Mouse (Mus musculus): Measurements from ENCODE around the gene Rac1. TPM values are rescaled to one million over a fixed set of nuclear protein-coding genes. Genes with fewer than 3 reads are reported as not detected.

Rac1 gene
- polyA plus RNA-seq, 1 experiment from 2014 or later: 464 TPM

DNA sequence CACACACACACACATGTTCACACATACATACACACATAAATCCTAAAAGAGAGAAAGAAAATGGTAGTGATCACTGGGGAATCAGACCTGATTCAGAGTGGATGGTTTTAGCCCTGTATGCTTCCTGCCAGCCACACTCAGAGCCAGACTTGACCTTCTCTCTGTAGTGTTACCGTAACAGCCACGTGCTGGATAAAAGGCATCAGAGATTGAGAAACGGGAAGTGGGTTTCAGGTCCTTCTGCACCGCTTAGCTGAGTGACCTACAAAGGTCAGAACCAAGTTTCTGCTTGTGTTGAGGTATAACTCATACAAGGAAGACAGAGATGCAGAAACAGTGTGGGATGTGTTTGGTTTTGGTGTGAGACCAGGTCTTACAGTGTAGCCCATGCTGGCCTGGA, 28.1 kb downstream of the Rac1 start:
- ChIA-PET CTCF (interaction anchor here (2.5 kb wide), 1 partner anchor 10 kb away, joined by 7 read pairs; no protein-coding TSS in a partner anchor), POLR2A (interaction anchor here (1.3 kb wide), 1 partner anchor 11 kb away, joined by 3 read pairs; no protein-coding TSS in a partner anchor)
- ATAC-seq (no peak), DNase-seq (ENCODE audit: low read depth, low spot score) (no peak)
- no peak for TF ChIP-seq CTCF (IDR thresholded peaks at IDR 0.05)
- in situ Hi-C loops (cut with MboI; ENCODE audit: low pct_unique_long_range_greater_than_20kb): no loop called here
- H3K27me3 ChIP-seq: no peaks in the 10 kb centered on the region

DNA sequence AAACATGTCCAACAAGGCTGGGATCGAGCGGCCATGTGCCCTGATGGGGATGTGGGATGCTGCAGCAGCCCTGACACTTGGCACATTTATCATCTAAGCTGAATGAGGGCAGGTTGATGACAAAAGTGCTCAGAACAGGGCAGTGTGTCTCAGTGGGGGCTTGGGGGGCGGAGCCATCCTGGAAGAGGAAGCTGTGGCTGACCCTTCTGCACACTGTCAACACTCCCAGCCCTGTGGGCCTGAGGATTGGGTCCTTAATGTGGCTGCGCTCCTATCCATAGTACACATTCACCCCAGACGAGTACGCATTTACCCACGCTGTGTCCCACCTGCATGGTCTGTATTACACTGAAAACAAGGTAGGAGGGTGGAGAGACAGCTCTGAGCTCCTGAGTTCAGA, 28.6 kb downstream of the Rac1 start:
- DNase-seq (ENCODE audit: low read depth, low spot score): no peak
- POLR2A ChIA-PET: no interaction called here
- in situ Hi-C loops (cut with MboI; ENCODE audit: low pct_unique_long_range_greater_than_20kb): no loop called here

DNA sequence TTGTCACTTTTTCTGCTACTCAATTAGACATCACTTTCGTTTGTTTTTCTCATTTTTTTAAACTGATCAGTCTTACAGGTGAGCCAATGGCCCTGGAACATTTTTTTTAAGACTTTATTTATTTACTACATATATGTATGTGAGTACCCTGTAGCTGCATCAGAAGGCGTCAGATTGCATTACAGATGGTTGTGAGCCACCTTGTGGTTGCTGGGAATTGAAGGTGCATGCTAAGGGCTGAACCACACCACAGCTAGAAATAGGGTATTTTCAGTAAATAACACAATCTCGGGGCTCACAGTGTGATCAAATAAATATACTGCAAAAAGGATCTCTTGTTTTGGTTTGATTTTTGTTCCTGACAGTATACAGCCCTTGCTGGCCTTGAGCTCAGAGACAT, 30.4 kb downstream of the Rac1 start:
- POLR2A ChIA-PET: interaction anchor here (0.9 to 1.1 kb wide), 3 partner anchors 11 to 30 kb away, joined by 3 to 4 read pairs (median 3); partner anchors contain the start of gene Rac1
- in situ Hi-C loops (cut with MboI; ENCODE audit: low pct_unique_long_range_greater_than_20kb): no loop called here
- DNase-seq (ENCODE audit: low read depth, low spot score) (no peak), ATAC-seq (no peak)
- no peaks in the 10 kb centered on the region for H3K27me3 ChIP-seq
- TF ChIP-seq CTCF (IDR thresholded peaks at IDR 0.05): no peak
- CTCF ChIA-PET: interaction anchor here (1.0 to 2.0 kb wide), 4 partner anchors 8 to 17 kb away, joined by 3 to 5 read pairs (median 4); no protein-coding TSS in a partner anchor

More for the DNA sequence above, 28.6 kb downstream of the Rac1 start:
- CTCF ChIA-PET: interaction anchor here (2.5 kb wide), 1 partner anchor 10 kb away, joined by 7 read pairs; no protein-coding TSS in a partner anchor
- no peaks in the 10 kb centered on the region for H3K27me3 ChIP-seq
- no peak for TF ChIP-seq CTCF (IDR thresholded peaks at IDR 0.05)
- ATAC-seq: no peak

DNA sequence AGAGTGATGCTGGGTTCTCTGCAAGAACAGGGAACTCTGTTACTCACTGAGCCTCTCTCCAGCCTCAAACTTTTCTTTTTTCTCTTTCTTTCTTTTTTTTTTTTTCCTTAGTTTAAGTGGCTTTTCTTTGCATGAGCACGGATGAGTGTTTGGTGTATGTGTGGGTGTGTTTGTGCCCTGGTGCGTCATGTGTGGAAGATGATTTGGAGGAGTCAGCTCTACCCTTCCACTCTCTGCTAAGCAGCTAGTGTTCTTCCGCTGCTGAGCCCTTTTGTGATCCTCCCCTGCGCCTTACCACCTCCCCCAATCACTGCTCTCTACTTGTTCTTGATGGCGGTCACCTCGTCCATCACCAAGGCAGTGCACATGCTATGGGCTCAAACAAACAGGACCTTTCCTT, 32.1 kb downstream of the Rac1 start:
- POLR2A ChIA-PET: no interaction called here
- CTCF ChIA-PET: interaction anchor here (1.0 kb wide), 1 partner anchor 23 kb away, joined by 3 read pairs; no protein-coding TSS in a partner anchor
- no peaks in the 10 kb centered on the region for H3K27me3 ChIP-seq
- in situ Hi-C loops (cut with MboI; ENCODE audit: low pct_unique_long_range_greater_than_20kb): no loop called here
- TF ChIP-seq CTCF (IDR thresholded peaks at IDR 0.05): no peak
- ATAC-seq (no peak), DNase-seq (ENCODE audit: low read depth, low spot score) (no peak)

DNA sequence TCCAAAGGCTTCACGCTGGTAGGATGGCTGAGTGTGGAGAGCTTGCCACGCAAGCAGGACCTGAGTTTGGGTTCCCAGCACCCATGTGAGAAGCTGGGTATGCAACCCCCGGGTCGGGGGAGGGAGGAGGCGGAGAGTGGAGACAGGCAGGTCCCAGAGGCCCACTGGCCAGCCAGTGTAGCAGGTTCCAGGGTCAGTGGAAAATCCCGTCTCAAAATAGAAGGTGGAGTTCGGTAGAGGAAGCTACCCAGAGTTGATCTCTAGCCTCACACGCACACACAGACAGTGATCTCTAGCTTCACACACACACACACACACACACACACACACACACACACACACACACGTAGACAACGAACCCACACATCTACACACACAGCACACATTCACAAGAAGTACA, 34.7 kb downstream of the Rac1 start:
- no peak for ATAC-seq
- CTCF ChIA-PET: interaction anchor here (1.2 kb wide), 1 partner anchor 10 kb away, joined by 3 read pairs; no protein-coding TSS in a partner anchor
- H3K27me3 ChIP-seq: no peaks in the 10 kb centered on the region
- no peak for TF ChIP-seq CTCF (IDR thresholded peaks at IDR 0.05)
- in situ Hi-C loops (cut with MboI; ENCODE audit: low pct_unique_long_range_greater_than_20kb): no loop called here
- POLR2A ChIA-PET: interaction anchor here (0.7 to 0.9 kb wide), 2 partner anchors 25 to 56 kb away, joined by 3 to 4 read pairs; no protein-coding TSS in a partner anchor
- DNase-seq (ENCODE audit: low read depth, low spot score): no peak

DNA sequence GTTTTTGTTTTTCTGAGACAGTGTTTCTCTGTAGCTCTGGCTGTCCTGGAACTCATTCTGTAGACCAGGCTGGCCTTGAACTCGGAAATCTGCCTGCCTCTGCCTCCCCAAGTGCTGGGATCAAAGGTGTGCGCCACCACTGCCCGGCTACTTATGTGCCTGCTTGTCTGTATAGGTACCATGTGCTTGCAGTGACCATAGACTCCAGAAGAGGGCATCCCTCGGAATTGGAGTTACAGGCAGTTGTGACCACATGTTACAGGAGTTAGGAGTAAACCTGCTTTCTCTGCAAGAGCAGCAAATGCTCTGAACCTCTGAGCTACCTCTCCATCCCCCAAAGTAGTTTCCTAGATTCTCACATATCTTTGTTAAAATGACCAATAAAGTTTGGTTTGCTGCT, 36.1 kb downstream of the Rac1 start:
- no peak for TF ChIP-seq CTCF (IDR thresholded peaks at IDR 0.05)
- POLR2A ChIA-PET: no interaction called here
- ATAC-seq (no peak), DNase-seq (ENCODE audit: low read depth, low spot score) (no peak)
- CTCF ChIA-PET: interaction anchor here (1.2 kb wide), 1 partner anchor 9 kb away, joined by 3 read pairs; no protein-coding TSS in a partner anchor
- H3K27me3 ChIP-seq: no peaks in the 10 kb centered on the region
- in situ Hi-C loops (cut with MboI; ENCODE audit: low pct_unique_long_range_greater_than_20kb): no loop called here

DNA sequence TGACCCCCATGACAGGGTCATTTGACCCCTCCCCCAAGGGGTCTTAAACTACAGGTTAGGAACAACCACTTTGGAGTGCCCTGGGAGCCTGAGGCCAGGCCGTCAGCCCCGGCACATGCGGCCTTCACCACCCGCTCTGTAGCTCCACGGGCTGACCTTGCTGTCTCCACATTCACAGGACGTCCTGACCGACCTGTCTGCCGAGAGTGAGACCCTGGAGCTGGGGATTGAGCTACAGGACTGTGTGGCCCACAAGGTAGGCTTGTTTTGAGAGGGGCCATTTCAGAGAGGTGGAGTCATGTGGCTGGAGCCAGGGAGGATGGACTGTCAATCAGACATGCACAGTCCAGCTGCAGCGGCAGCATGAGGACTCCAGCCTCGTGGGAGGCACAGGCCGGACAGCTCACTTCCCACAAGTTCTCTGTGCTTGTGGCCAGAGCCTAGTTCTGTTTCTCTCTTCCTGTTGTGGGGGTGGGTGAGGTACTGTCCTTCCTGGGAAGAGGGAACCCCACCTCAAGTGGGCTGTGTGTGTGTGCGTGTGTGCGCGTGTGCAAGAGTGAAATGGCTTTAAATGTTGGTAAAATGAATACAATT, 38.0 kb downstream of the Rac1 start:
- no peak for ATAC-seq
- ChIA-PET POLR2A (no interaction called here), CTCF (interaction anchor here (1.3 kb wide), 1 partner anchor 15 kb away, joined by 3 read pairs; no protein-coding TSS in a partner anchor)
- no peaks in the 10 kb centered on the region for H3K27me3 ChIP-seq
- no peak for TF ChIP-seq CTCF (IDR thresholded peaks at IDR 0.05)
- DNase-seq (ENCODE audit: low read depth, low spot score): no peak
- in situ Hi-C loops (cut with MboI; ENCODE audit: low pct_unique_long_range_greater_than_20kb): no loop called here

DNA sequence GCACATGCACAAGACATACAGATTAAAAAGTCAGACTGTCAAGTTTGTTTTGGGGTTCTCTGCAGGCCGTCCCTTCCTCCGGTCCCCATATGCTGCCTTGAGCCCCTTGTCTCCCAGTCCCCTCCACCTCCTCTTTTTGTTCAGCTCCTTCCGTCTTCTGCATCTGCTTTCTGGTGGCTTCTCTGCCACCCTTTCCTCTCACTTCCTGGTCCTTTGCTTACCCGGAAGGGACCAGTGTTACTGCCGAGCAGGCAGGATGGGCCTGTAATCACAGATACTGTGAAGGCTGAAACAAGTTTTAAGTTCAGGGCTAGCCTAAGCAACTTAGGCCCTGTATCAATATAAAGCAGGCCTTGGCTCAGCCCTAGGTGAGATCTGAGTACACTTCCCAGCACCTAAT, 39.8 kb downstream of the Rac1 start:
- TF ChIP-seq CTCF (IDR thresholded peaks at IDR 0.05): no peak
- DNase-seq (ENCODE audit: low read depth, low spot score): no peak
- H3K27me3 ChIP-seq: no peaks in the 10 kb centered on the region
- POLR2A ChIA-PET: no interaction called here
- CTCF ChIA-PET: interaction anchor here (1.4 kb wide), 1 partner anchor 9 kb away, joined by 5 read pairs; no protein-coding TSS in a partner anchor
- no peak for ATAC-seq
- in situ Hi-C loops (cut with MboI; ENCODE audit: low pct_unique_long_range_greater_than_20kb): no loop called here

DNA sequence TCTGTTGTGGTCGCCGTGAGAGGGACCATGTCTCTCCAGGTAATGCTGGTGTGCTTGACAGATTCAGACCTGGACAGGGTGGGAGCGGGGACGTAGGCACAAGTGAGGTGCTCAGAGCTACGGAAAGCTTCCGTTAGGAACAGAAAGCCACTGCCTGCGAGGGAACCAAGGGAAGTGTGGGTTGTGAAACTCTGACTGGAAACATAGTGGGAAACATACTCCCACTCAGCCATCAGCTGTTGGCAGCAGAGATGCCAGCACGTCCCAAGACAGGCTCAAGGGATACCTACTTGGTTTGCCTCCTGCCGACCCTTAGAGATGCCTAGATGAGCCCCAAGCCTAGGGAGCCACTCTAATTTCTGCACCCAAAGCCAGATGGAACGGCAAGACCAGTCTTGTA, 40.6 kb downstream of the Rac1 start:
- CTCF ChIA-PET: interaction anchor here (1.4 kb wide), 1 partner anchor 10 kb away, joined by 5 read pairs; no protein-coding TSS in a partner anchor
- DNase-seq (ENCODE audit: low read depth, low spot score) (no peak), ATAC-seq (no peak)
- TF ChIP-seq CTCF (IDR thresholded peaks at IDR 0.05): no peak
- H3K27me3 ChIP-seq: no peaks in the 10 kb centered on the region
- POLR2A ChIA-PET: no interaction called here
- in situ Hi-C loops (cut with MboI; ENCODE audit: low pct_unique_long_range_greater_than_20kb): no loop called here

DNA sequence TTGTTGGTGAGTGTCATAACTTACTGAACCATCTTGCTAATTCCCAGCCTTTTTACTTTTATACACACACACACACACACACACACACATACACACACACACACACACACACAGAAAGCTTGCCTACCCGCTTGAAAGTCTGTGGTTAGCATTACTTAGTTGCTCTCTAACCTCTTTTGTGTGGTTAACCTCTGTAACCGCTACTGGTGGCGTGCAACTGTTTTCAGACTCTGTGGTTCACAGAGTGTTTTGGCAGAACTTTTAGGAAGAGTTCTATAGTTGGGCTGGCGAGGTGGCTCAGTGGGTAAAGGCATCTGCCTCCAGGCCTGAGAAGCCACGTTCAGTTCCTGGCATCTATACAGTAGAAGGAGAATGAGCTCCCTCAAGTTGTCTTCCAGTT, 42.9 kb downstream of the Rac1 start:
- ATAC-seq (no peak), DNase-seq (ENCODE audit: low read depth, low spot score) (no peak)
- ChIA-PET CTCF (no interaction called here), POLR2A (no interaction called here)
- TF ChIP-seq CTCF (IDR thresholded peaks at IDR 0.05): no peak
- in situ Hi-C loops (cut with MboI; ENCODE audit: low pct_unique_long_range_greater_than_20kb): no loop called here
- no peaks in the 10 kb centered on the region for H3K27me3 ChIP-seq

DNA sequence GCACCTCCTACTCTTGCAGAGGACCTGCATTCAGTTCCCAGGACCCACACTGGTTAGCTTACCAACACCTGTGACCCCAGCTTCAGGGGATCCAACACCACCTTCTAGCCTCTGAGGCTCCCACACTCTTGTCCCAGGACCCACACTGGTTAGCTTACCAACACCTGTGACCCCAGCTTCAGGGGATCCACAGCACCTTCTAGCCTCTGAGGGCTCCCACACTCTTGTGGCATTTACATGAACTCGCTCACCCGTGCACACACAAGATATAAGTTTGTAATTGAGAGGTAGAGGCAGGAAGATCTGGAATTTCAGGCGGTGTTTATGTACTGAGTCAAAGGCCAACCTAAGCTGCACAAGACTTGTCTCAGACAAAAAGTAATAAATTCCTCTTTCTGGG, 49.9 kb downstream of the Rac1 start:
- H3K27me3 ChIP-seq: no peaks in the 10 kb centered on the region
- DNase-seq (ENCODE audit: low read depth, low spot score) (no peak), ATAC-seq (no peak)
- TF ChIP-seq CTCF (IDR thresholded peaks at IDR 0.05): no peak
- in situ Hi-C loops (cut with MboI; ENCODE audit: low pct_unique_long_range_greater_than_20kb): no loop called here
- ChIA-PET CTCF (interaction anchor here (1.0 to 1.4 kb wide), 4 partner anchors 8 to 68 kb away, joined by 3 to 5 read pairs (median 3); partner anchors contain the start of gene Daglb), POLR2A (no interaction called here)

Data from Patski (cell line).